Mouse (Mus musculus) ES-E14 (cell line): ENCODE measurements at regions not wholly inside any gene's neighbourhood (a gene's known extent, or its start where the extent isn't known, plus 50 kb on each side); places are given as distances from the start of the nearest gene placed in this dataset.

Source experiments
- DNase-seq: peaks from one replicate; pipeline ENCODE4 v3.0.0-alpha.2; 2013; ENCODE audit warnings: low read depth, low spot score
- H3K27ac ChIP-seq: 2 replicates; pipeline ENCODE4 v1.5.1; 2012; ENCODE audit warnings: low read depth, mild to moderate bottlenecking, low read length, moderate library complexity, mixed read lengths; ENCODE audit not compliant: poor library complexity, insufficient read depth, severe bottlenecking
- H3K36me3 ChIP-seq: 2 replicates; pipeline ENCODE4 v1.6.1; 2012; ENCODE audit warnings: mild to moderate bottlenecking, low read length, moderate library complexity, mixed read lengths; ENCODE audit not compliant: control insufficient read depth, poor library complexity, insufficient read depth, severe bottlenecking
- H3K4me1 ChIP-seq, 2 experiments: fragments of 150-350 bp in 1 of 2; sonication (generic) in 1 of 2; 2 replicates each; pipeline ENCODE4 v1.6.1; 2012; ENCODE audit warnings: low read length in 2 of 2, mild to moderate bottlenecking in 1 of 2, mixed read lengths in 1 of 2; ENCODE audit not compliant: control insufficient read depth in 2 of 2, insufficient read depth in 2 of 2, poor library complexity in 1 of 2
- H3K4me3 ChIP-seq, 2 experiments: fragments of 150-350 bp in 1 of 2; sonication (generic) in 1 of 2; 2 replicates each; pipeline ENCODE4 v1.5.1; 2012; ENCODE audit warnings: low read length in 2 of 2, low read depth in 1 of 2, mild to moderate bottlenecking in 1 of 2, mixed read lengths in 1 of 2; ENCODE audit not compliant: insufficient read depth in 1 of 2, poor library complexity in 1 of 2, severe bottlenecking in 1 of 2
- H3K9ac ChIP-seq: 2 replicates; pipeline ENCODE4 v1.6.1; 2012; ENCODE audit warnings: low read depth, mild to moderate bottlenecking, low read length, mixed read lengths; ENCODE audit not compliant: poor library complexity, insufficient read depth, severe bottlenecking
- H3K9me3 ChIP-seq: fragments of 150-350 bp; sonication (generic); 2 replicates; pipeline ENCODE4 v1.6.1; 2012; ENCODE audit warnings: low read depth, mild to moderate bottlenecking, low read length; ENCODE audit not compliant: control insufficient read depth, insufficient read depth
- CHD2 ChIP-seq: IDR thresholded peaks from 2 replicates; pipeline ENCODE4 v1.6.1; 2014; ENCODE audit warnings: mild to moderate bottlenecking, low read depth, low read length, inconsistent platforms
- HCFC1 ChIP-seq: IDR thresholded peaks from 2 replicates; pipeline ENCODE4 v1.6.1; 2012; ENCODE audit warnings: low read length, inconsistent platforms, borderline replicate concordance; ENCODE audit not compliant: insufficient read depth
- MAFK ChIP-seq: IDR thresholded peaks from 2 replicates; pipeline ENCODE4 v1.6.1; 2014; ENCODE audit warnings: mild to moderate bottlenecking, low read depth, low read length, inconsistent platforms; ENCODE audit not compliant: insufficient read depth
- ZC3H11A ChIP-seq: IDR thresholded peaks from 2 replicates; pipeline ENCODE4 v1.6.1; 2012; ENCODE audit warnings: low read depth, mild to moderate bottlenecking, inconsistent platforms, low read length, borderline replicate concordance
- ZNF384 ChIP-seq: IDR thresholded peaks from 2 replicates; pipeline ENCODE4 v1.6.1; 2012; ENCODE audit warnings: low read depth, low read length, inconsistent platforms
- in situ Hi-C, 2 experiments: fragments of 600-800 bp; cut with MboI; formaldehyde crosslinking; loops; one replicate each; pipeline ENCODE4 v1.15.1; 2025; ENCODE audit warnings: low sequenced_read_pairs in 2 of 2, inconsistent platforms in 1 of 2; ENCODE audit not compliant: unreplicated experiment in 2 of 2

DNA sequence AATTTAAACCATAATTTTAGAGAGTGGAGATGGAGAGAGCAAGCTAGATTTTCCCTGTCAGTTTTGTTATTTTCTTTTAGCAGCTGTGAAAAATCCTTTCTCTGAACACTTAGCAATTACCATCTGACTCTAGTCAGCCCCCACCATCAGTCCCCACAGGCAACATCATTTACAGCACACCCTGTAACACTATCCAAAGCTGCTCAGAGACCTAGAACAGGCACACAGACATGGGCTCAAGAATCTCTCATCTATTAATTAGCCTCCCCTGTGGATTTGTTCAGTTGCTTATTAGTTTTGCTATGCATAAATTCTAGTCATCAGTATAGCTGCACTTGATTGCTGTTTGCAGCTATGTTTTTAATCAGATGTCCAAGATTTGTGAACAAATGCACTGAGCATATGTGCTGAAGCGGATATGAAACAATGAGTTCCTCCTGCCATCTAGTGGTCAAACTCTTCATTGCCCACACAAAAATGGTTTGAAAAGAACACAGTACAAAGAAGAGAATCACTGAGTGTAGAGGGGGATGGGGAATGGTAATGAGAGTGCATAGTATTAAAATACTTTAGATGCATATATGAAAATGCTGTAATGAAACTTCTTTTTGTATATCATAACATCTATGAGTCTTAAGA, 94.4 kb upstream of the Cobl start:
- peak; percentile 60 for DNase-seq
- H3K9ac ChIP-seq, result no peak overlapping the region
- in situ Hi-C loops, result no loop called here
- H3K27ac ChIP-seq, result no peak overlapping the region
- H3K4me3 ChIP-seq, result no peak overlapping the region
- TF ChIP-seq ZC3H11A (peak; percentile 91), MAFK (no peak), CHD2 (no peak)
- H3K9me3 ChIP-seq, result no peaks in the 10 kb centered on the region
- no peaks in the 10 kb centered on the region for H3K36me3 ChIP-seq
- H3K4me1 ChIP-seq, result no peaks in the 10 kb centered on the region

DNA sequence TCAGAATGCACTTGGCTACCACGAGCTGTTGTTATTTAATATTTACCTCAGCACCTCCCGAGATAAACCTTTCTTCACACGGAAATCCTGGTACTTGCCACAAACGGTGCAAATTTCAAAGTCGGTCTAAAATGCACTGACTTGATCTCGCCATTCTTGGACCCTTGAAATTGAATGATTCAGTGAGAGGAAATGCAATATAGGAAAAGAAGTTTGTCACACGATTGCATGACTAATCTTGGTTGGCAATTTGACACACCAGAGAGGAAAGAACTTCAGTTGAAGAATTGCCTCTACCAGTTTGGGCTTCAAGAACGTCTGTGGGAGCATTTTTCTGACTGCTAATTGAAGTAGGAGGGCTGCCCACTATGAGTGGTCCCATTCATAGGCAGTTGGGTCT, 93.4 kb upstream of the Cobl start:
- in situ Hi-C loops, result no loop called here
- no peaks in the 10 kb centered on the region for H3K4me1 ChIP-seq
- no peak for DNase-seq
- H3K36me3 ChIP-seq, result no peaks in the 10 kb centered on the region
- no peaks in the 10 kb centered on the region for H3K9me3 ChIP-seq
- no peak overlapping the region for H3K9ac ChIP-seq
- no peak overlapping the region for H3K27ac ChIP-seq
- H3K4me3 ChIP-seq, result no peak overlapping the region
- TF ChIP-seq MAFK (no peak), ZC3H11A (no peak), HCFC1 (no peak), ZNF384 (no peak), CHD2 (no peak)

DNA sequence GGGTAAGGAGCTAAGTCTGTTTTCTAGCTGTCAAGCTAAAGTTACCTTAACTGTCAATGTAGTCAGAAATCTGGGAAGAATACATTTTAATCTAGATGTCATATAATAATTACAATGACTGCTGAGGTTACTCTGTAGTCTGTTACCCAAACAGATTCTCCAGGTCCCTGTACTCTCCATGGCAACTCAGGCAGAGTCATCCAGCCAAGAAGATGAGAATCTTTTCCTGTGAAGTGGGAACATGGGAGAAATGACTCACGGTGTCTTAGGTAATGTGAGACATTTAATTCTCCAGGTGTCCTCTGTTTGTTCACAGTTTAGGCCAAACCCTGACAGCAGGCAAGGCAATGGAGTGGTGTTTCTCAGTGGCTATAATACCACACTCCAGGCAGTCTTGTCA, 81.0 kb upstream of the Cobl start:
- in situ Hi-C loops, result loop anchor here (10.0 to 25.0 kb wide), 3 partner anchors 508 to 1083 kb away; partner anchors contain the start of genes Grb10 (in 2 of the 2), Spata48 (in 1 of the 2) and Zpbp (in 1 of the 2)
- TF ChIP-seq MAFK, result no peak
- TF ChIP-seq CHD2, result no peak
- no peak for TF ChIP-seq HCFC1
- TF ChIP-seq ZNF384, result no peak
- no peak for TF ChIP-seq ZC3H11A
- Histone ChIP-seq H3K9me3 (no peaks in the 10 kb centered on the region), H3K4me1 (no peaks in the 10 kb centered on the region), H3K4me3 (no peak overlapping the region), H3K9ac (no peak overlapping the region), H3K27ac (no peak overlapping the region), H3K36me3 (no peaks in the 10 kb centered on the region)
- DNase-seq, result no peak

DNA sequence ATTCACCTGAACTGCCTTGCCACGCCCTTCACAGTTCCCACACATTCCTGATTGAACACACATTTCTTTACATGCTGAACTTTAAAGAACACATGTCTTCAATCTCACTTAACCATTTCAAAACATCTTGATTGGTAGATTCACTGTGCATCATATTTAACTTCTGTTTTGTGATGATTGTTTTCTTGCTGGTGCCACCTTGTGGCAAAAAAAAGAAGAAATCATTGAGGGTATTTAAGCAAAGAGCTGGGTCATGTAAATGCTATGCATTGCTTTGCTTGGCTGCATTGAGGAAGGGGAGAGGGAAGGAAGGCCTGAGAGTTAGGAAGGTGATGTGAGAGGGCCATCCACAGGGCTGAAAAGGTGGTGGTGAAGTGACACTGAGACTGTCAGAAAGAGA, 78.3 kb upstream of the Cobl start:
- no peak for DNase-seq
- no peak overlapping the region for H3K4me3 ChIP-seq
- H3K9me3 ChIP-seq, result no peaks in the 10 kb centered on the region
- no peak overlapping the region for H3K27ac ChIP-seq
- H3K36me3 ChIP-seq, result no peaks in the 10 kb centered on the region
- TF ChIP-seq CHD2 (no peak), MAFK (no peak), ZNF384 (no peak), HCFC1 (no peak), ZC3H11A (no peak)
- H3K4me1 ChIP-seq, result no peaks in the 10 kb centered on the region
- in situ Hi-C loops, result loop anchor here (10.0 to 25.0 kb wide), 3 partner anchors 506 to 1081 kb away; partner anchors contain the start of genes Grb10 (in 2 of the 2), Spata48 (in 1 of the 2) and Zpbp (in 1 of the 2)
- H3K9ac ChIP-seq, result no peak overlapping the region

DNA sequence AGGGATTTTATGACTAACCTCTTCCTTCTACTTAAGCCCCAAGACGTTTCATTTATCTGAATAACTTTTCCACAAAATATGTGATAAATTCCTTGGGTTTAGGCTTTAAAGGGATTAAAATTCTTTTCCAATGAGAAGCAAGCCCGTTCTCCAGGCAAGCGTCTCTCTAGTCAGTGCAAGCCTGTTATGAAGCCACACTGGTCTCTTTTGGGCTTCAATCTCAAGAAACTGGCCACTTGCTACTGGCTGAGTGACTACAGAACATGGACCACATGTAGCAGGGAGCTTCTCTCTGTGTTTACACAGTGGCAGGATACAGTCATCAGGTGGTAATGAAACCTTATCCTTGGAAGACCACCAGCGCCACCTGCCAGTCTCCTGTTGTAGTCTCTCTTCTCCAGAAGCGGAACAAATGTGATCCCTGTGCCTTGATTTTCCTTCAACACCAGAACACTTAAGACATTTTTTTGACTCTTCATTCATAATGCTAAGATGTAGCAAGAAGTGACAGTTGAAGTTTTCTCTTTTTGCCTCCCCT, 75.6 kb upstream of the Cobl start:
- DNase-seq, result peak; percentile 60
- no peak overlapping the region for H3K9ac ChIP-seq
- no peaks in the 10 kb centered on the region for H3K4me1 ChIP-seq
- no peak overlapping the region for H3K4me3 ChIP-seq
- no peak for TF ChIP-seq CHD2
- TF ChIP-seq ZC3H11A, result peak; percentile 93; the same call in 1 of the 2 replicates
- no peaks in the 10 kb centered on the region for H3K36me3 ChIP-seq
- H3K27ac ChIP-seq, result no peak overlapping the region
- in situ Hi-C loops, result loop anchor here (10.0 to 25.0 kb wide), 3 partner anchors 503 to 1078 kb away; partner anchors contain the start of genes Grb10 (in 2 of the 2), Spata48 (in 1 of the 2) and Zpbp (in 1 of the 2)
- H3K9me3 ChIP-seq, result no peaks in the 10 kb centered on the region
